Mouse (Mus musculus): ENCODE measurements around the gene Gpatch1.

DNA sequence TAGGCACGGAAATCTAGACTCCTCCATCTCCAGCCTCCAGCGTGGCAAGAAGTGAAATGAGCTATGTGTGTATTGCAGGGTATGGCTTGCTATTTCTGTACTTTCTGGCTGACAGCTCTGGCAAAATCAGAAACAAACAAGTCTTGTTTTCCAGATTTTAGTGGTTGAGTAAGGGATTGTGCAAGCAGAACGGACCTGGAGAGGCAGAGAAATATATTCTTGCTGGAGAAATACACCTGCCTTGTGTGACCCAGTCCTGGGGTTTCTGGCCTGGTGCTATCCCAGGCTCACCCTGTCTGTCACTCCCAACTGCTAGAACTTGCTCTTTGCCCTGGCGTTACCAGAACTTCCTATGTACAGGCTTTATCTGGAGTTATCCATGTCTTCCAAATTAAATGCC lies 24.3 kb upstream of the Gpatch1 start:
- TF ChIP-seq CTCF (IDR thresholded peaks at IDR 0.05; ENCODE audit: low read depth) (no peak), EP300 (IDR thresholded peaks at IDR 0.05; ENCODE audit: low read depth) (0 out of 2 replicates have a peak, but pooled peaks have one; percentile 22)
